Mouse (Mus musculus) bone marrow macrophage, adult 2 months (primary cell): ENCODE measurements around the gene Igf2bp3.

Experiments used
- CTCF ChIP-seq: IDR thresholded peaks from 2 replicates; pipeline ENCODE4 v1.5.1; 2012; ENCODE audit warnings: low read depth, mild to moderate bottlenecking, low read length, moderate library complexity
- POLR2A ChIP-seq: IDR thresholded peaks from 2 replicates; pipeline ENCODE4 v1.6.1; 2012; ENCODE audit warnings: mild to moderate bottlenecking, low read depth, low read length, borderline replicate concordance

- TF ChIP-seq CTCF (no peak), POLR2A (no peak)
Observed at GRCm38 (mm10) chr6:49211596-49211995, 3.2 kb downstream of the Igf2bp3 start.
